Mouse (Mus musculus): ENCODE data around the gene Abi3.

- TF ChIP-seq CTCF (IDR thresholded peaks at IDR 0.05; ENCODE audit: low read depth), result peak; percentile 93
- no peak for TF ChIP-seq EP300 (optimal IDR thresholded peaks at IDR 0.05)
Measured at GRCm38 (mm10) chr11:95876296-95876695, 34.0 kb upstream of the Abi3 start.
